Comparison of ENCODE assay signal across 13 mouse cellular contexts in the genomic region with DNA sequence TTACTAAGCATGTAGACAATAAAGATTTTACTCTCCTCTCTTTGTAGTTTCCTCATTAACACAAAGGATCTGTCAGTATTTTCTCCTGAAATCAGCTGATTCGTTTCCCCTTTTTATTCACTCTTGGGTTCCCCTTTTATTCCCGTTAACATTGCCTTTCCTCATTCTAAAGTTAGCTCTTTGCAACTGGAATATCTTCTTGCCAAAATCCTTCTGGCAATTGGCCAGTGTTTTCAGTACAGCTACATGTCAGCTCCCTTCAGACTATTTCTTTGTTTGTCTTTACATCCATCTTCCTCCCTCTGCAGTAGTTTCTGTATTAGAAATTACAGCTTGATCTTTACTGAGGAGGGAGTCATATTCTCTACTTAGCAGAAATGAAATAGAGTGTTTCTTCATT. TPM values are rescaled to one million over a fixed set of nuclear protein-coding genes. Genes with fewer than 3 reads are reported as not detected.
DNase-seq lines count a peak whose midpoint lies in the region; ATAC-seq lines count a peak whose summit lies in the region.
"Had no signal": no experiment of that assay in that cellular context is flagged by ENCODE, and none has a peak within 500 bp of the region (broad histone marks: within the 10 kb centered on the region; RNA-seq: fewer than 3 reads in every experiment).

No protein-coding gene starts in this region.

- intact Hi-C loops in heart, postnatal 14 days (cut with DNase I): no loop called here
- intact Hi-C loops in left cerebral cortex, postnatal 25 days (cut with DNase I): no loop called here

- no peak overlapping the region for H3K4me2 ChIP-seq in lung, embryonic 15.5 days
- H3K4me2 ChIP-seq: embryonic facial prominence, embryonic 15.5 days; limb, embryonic 12.5 days; midbrain, embryonic 12.5 days had no signal

- DNase-seq in adrenal gland, postnatal 14 days: peak; percentile 7
- no peak for DNase-seq in adrenal gland, postnatal 4 days (ENCODE audit: low spot score in 2 of 2)
- peak; percentile 3 to 37 for DNase-seq in heart, postnatal 14 days
- no peak for DNase-seq in heart, adult 11 months
- DNase-seq in lung, postnatal 4 days: no peak
- DNase-seq in left cerebral cortex, postnatal 25 days (ENCODE audit: low spot score in 2 of 2): peak; percentile 9 to 28
- DNase-seq: gastrocnemius, postnatal 36 days had no signal

- no peak overlapping the region for H3K4me3 ChIP-seq in lung, embryonic 15.5 days
- H3K4me3 ChIP-seq: embryonic facial prominence, embryonic 15.5 days; limb, embryonic 12.5 days; midbrain, embryonic 12.5 days had no signal

- H3K27me3 ChIP-seq in lung, embryonic 15.5 days: no peaks in the 10 kb centered on the region
- H3K27me3 ChIP-seq: embryonic facial prominence, embryonic 15.5 days; limb, embryonic 12.5 days; midbrain, embryonic 12.5 days had no signal

- 31% methylated on average over 2 of the region's 2 CpGs for WGBS in lung, embryonic 15.5 days

- 0 out of 2 replicates have a peak, but pooled peaks have one; percentile 49 for ATAC-seq in lung, embryonic 15.5 days (ENCODE audit: borderline replicate concordance, extremely low read depth, low FRiP score, low TSS enrichment)
- no peak for ATAC-seq in megakaryocyte-erythroid progenitor cell, adult 5-6 weeks (replicated peaks; ENCODE audit: low FRiP score, low TSS enrichment, poor library complexity, severe bottlenecking)
- ATAC-seq: intestine, postnatal 0 days had no signal

- H3K9ac ChIP-seq in lung, embryonic 15.5 days: no peak overlapping the region
- H3K9ac ChIP-seq: embryonic facial prominence, embryonic 15.5 days; limb, embryonic 12.5 days; midbrain, embryonic 12.5 days had no signal

- no peak overlapping the region for H3K27ac ChIP-seq in lung, embryonic 15.5 days
- H3K27ac ChIP-seq: embryonic facial prominence, embryonic 15.5 days; limb, embryonic 12.5 days; midbrain, embryonic 12.5 days had no signal

- H3K4me1 ChIP-seq in lung, embryonic 15.5 days: no peaks in the 10 kb centered on the region
- H3K4me1 ChIP-seq: embryonic facial prominence, embryonic 15.5 days; limb, embryonic 12.5 days; midbrain, embryonic 12.5 days had no signal

- H3K36me3 ChIP-seq in lung, embryonic 15.5 days: no peaks in the 10 kb centered on the region
- H3K36me3 ChIP-seq: embryonic facial prominence, embryonic 15.5 days; limb, embryonic 12.5 days; midbrain, embryonic 12.5 days had no signal

- H3K9me3 ChIP-seq in lung, embryonic 15.5 days: no peaks in the 10 kb centered on the region
- H3K9me3 ChIP-seq: embryonic facial prominence, embryonic 15.5 days; limb, embryonic 12.5 days; midbrain, embryonic 12.5 days had no signal

RNA-seq across cellular contexts. Expression of a gene that starts 51.4 kb away (rescaled TPM):
- 4.4 and 4.5 TPM in 2 replicates for total RNA-seq in adrenal gland, postnatal 14 days (2021)
- total RNA-seq in adrenal gland, postnatal 4 days (2021): 1 to 10 TPM; 7.8 to 8.4 TPM
- 1 to 10 TPM; 1.4 to 2.2 TPM for total RNA-seq in heart, postnatal 14 days (2021)
- polyA plus RNA-seq in lung, embryonic 15.5 days (2015; fragmentation: Nextera tagmentation; extraction: Ambion mirVana): 1.3 and 1.7 TPM in 2 replicates
- 10 to 100 TPM; 38.3 to 46.1 TPM for total RNA-seq in left cerebral cortex, postnatal 25 days (2021)
- not detected in 2 replicates for total RNA-seq in megakaryocyte-erythroid progenitor cell, adult 5-6 weeks (2014; fragmentation: Nextera tagmentation)
- total RNA-seq in megakaryocyte-erythroid progenitor cell, adult 5-6 weeks (2017): not detected in 2 replicates

Comparison
In these comparisons a context has a peak if more than half of its experiments do, and no peak if none do; other contexts are left out.
1. DNase-seq: peak in adrenal gland, postnatal 14 days (single experiment), heart, postnatal 14 days (2 of 2) and left cerebral cortex, postnatal 25 days (2 of 2); none in adrenal gland, postnatal 4 days (0 of 2), heart, adult 11 months (single experiment) and lung, postnatal 4 days (0 of 2).